Mouse (Mus musculus) embryonic fibroblast, embryonic 13.5 days (primary cell): ENCODE measurements around the gene Alg14. TPM values are rescaled to one million over a fixed set of nuclear protein-coding genes. Genes with fewer than 3 reads are reported as not detected.

Experiments used
- H3K27ac ChIP-seq: 2 replicates; pipeline ENCODE4 v1.5.1; 2012; ENCODE audit warnings: low read length, control low read depth, inconsistent platforms; ENCODE audit not compliant: insufficient read depth
- H3K4me1 ChIP-seq: 2 replicates; pipeline ENCODE4 v1.6.1; 2011; ENCODE audit warnings: low read length; ENCODE audit not compliant: control insufficient read depth, insufficient read depth
- H3K4me3 ChIP-seq: 2 replicates; pipeline ENCODE4 v1.5.1; 2011; ENCODE audit warnings: mild to moderate bottlenecking, control low read depth, low read length; ENCODE audit not compliant: insufficient read depth
- CTCF ChIP-seq: IDR thresholded peaks from 2 replicates; pipeline ENCODE4 v1.5.1; 2011; ENCODE audit warnings: mild to moderate bottlenecking, control low read depth, low read length, moderate library complexity, borderline replicate concordance; ENCODE audit not compliant: insufficient read depth
- POLR2A ChIP-seq: IDR thresholded peaks from 2 replicates; pipeline ENCODE4 v1.6.1; 2011; ENCODE audit warnings: low read depth, mild to moderate bottlenecking, control low read depth, low read length, moderate library complexity
- polyA plus RNA-seq: library from polyadenylated mRNA; stranded (reverse); fragments of >200 nt; gene quantifications from 2 replicates; pipeline ENCODE4 v1.2.4, GENCODE M21; 2011; ENCODE audit warnings: low read depth; ENCODE audit not compliant: missing spikeins, insufficient read length

The Alg14 gene
- polyA plus RNA-seq, 1 experiment = 49.0 TPM

DNA sequence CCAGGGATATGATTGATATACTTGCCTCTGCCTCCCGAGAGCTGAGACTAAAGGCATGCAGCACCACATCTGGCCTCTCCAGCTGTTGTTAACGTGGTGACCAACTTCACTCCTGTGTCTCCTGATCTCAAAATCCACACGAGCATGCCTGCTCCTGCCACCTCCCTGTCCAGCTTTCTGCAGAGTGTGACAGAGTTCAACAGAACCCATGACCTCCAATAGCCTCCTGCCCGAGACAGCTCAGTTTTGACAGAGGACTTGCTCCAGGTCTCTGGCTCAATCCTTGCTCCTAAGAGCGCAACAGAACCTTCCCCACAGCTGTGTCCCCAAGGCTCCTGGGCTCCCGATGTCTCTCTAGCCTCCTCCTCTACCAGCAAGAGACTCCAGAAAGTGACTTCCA is 64.5 kb downstream of the Alg14 start:
- H3K27ac ChIP-seq = no peak overlapping the region
- no peaks in the 10 kb centered on the region for H3K4me1 ChIP-seq
- H3K4me3 ChIP-seq = no peak overlapping the region
- TF ChIP-seq CTCF (no peak), POLR2A (no peak)

DNA sequence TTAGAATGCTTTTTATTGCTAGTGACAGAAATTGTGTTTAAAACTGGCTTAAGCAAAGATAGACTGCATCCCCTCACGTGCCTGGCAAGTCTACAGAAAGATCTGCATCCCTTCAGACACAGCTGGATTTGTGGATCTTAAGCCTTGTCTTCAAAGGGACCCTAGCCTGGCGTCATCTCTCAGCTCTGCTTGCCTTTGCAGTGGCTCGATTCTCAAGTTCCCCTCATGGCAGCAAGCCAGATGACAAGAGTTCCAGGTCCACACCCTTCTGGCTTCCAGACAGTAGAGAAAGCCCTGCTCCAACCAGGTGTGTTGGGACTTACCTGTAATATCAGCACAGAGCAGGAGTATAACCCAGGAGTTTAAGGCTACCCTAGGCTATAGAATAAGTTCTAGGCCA is 65.5 kb downstream of the Alg14 start:
- TF ChIP-seq CTCF = no peak
- TF ChIP-seq POLR2A = no peak
- Histone ChIP-seq H3K4me1 (no peaks in the 10 kb centered on the region), H3K27ac (no peak overlapping the region), H3K4me3 (no peak overlapping the region)

DNA sequence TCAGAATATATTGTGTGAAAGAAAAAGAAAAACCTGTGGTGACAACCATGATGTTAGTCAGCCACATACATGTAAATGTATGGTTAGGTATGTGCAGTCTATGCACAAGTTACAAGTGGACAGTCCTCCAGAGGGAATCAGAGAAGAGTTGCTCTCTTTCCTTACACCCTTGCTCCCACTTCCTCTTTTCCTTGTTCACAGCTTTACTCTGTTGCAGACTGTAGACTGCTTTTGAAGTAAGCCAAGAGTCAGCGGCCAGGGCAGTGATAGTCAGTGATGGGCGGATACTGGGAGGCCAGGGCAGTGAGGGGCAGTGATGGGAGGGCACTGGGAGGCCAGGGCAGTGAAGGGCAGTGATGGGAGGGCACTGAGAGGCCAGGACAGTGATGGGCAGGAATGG is 66.7 kb downstream of the Alg14 start:
- TF ChIP-seq POLR2A (no peak), CTCF (no peak)
- Histone ChIP-seq H3K4me3 (no peak overlapping the region), H3K27ac (no peak overlapping the region), H3K4me1 (no peaks in the 10 kb centered on the region)

DNA sequence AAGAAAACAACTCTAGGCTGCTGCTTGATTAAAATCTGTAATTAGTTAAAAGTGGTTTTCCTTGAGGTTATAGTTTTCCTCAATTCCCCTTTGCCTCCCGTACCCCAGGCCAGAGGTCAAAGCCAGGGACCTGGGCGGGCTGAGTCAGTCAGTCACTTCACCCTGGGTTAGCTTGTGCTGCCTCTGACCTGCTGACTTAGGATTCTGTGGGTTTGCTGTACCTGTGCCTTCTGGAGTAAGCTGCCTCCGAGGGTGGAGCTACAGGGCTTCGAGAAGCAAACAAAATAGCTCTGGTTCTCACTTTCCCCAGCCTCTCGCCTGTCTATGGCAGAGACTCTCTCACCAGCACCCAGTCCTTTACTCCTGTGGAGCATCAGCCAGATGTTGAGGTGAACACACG is 67.3 kb downstream of the Alg14 start:
- Histone ChIP-seq H3K4me1 (no peaks in the 10 kb centered on the region), H3K4me3 (no peak overlapping the region), H3K27ac (no peak overlapping the region)
- TF ChIP-seq POLR2A (no peak), CTCF (no peak)

DNA sequence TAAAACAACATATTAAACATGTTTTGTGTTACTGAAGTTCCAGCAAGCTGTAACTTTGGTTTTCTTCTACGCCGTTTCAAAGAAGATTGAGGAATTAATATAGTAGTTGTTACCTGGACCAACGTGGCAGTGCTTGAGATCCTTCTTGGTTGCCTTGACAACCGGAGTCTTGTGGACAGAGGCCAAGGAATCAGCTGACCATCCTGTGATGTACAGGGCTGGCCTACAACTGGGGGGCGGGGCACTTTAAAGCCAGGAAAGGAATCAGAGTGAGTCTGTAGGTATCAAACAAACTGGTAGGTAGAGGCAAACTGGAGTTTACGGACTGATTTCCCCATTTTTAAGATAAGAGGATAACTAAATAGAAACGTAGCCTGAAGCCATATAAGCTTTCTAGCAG is 67.7 kb downstream of the Alg14 start:
- Histone ChIP-seq H3K27ac (no peak overlapping the region), H3K4me1 (no peaks in the 10 kb centered on the region), H3K4me3 (no peak overlapping the region)
- TF ChIP-seq POLR2A = no peak
- no peak for TF ChIP-seq CTCF

DNA sequence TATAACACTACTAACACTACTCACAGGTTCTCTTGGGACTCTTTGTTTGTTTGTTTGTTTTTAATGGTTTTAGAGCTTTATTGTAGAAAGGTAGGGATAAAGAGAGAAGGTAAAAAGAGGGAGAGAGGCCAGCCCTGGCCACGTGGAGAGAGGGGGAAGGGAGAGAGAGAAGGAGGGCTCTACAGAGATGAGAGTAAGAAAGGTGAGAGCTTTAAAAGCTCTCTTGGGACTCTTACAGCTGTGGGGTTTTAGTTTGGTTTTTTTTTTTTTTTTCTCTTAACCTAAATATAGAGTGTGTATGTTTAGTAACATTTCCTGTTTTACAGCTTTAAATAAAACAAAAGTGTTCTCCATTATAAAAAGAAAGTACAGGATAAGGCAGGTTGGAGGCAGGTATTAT is 70.4 kb downstream of the Alg14 start:
- no peaks in the 10 kb centered on the region for H3K4me1 ChIP-seq
- no peak overlapping the region for H3K4me3 ChIP-seq
- H3K27ac ChIP-seq = no peak overlapping the region
- TF ChIP-seq CTCF = no peak
- TF ChIP-seq POLR2A = no peak

DNA sequence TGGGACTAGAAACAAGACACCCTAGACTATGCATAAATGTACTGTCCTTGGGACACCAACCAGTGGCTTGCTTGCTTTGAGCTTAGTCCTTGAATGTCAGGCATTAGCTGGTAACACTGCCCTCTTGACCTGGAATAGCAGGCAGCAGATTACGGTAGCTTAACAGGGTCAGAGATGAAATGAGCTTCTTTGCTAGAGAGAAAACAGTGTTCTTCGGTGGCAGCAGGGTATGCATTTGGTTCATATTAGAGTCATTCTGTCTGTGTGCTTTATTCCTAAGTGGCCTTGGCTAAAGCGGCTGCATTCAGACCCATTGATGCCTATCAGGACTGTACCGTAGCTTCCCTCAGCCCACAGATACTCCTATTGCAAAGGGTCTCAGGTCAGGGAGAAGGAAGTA is 72.8 kb downstream of the Alg14 start:
- TF ChIP-seq CTCF = no peak
- TF ChIP-seq POLR2A = no peak
- H3K4me1 ChIP-seq = no peaks in the 10 kb centered on the region
- no peak overlapping the region for H3K4me3 ChIP-seq
- no peak overlapping the region for H3K27ac ChIP-seq

DNA sequence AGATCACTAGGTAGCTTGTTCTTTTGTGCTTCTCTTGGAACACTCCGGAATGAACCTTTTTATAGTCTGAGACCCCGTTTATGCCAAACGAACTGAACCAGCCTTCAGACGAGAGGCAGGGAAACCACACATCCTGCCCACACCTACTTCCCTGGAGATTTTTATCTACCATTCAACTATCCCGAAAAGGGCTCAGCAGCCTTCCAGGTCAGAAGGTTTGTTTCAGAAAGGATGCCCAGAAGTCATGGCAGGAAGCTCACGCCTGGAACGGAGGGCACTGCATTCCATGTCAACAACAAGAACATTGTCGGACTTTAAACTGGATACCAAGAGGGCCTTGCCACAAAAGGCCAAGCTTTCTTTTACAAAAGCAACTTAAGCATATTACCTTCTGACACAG is 73.6 kb downstream of the Alg14 start:
- Histone ChIP-seq H3K4me3 (no peak overlapping the region), H3K4me1 (no peaks in the 10 kb centered on the region), H3K27ac (no peak overlapping the region)
- no peak for TF ChIP-seq CTCF
- no peak for TF ChIP-seq POLR2A

DNA sequence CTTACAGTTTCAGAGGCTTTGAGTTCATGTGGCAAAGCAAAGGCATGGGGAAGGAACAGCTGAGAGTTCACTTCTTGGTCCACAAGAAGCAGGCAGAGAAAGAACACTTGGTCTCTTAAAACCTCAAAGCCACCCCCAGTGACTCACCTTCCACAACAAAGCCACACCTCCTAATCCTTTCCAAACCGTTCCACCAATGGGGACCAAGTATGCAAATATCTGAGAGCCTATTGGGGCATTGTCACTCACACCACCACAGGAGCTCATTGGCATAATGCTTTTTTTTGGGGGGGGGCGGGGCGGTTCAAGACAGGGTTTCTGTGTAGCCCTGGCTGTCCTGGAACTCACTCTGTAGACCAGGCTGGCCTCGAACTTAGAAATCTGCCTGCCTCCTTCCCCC is 77.0 kb downstream of the Alg14 start:
- TF ChIP-seq POLR2A (no peak), CTCF (no peak)
- H3K4me1 ChIP-seq = peaks cover 7% of the 10 kb centered on the region
- H3K4me3 ChIP-seq = no peak overlapping the region
- H3K27ac ChIP-seq = no peak overlapping the region

DNA sequence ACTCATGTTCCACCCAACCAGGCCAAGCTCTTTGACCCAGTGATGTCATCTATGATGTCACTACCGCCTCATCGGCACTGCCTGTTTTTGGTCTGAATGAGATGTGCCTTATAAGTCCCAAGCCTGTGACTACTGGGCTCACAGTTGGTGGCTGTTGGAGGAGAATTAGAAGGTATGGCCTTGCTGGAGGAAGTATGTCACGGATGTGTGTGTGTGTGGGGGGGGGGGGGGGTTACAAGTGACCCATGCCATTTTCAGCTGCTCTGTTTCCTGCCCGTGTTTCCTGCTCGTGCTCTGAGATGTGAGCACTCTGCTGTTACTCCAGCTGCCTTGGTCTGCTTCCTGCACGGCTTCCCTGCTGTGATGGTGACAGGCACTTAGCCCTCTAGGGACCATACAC is 77.9 kb downstream of the Alg14 start:
- Histone ChIP-seq H3K4me3 (no peak overlapping the region), H3K4me1 (peaks cover 10% of the 10 kb centered on the region), H3K27ac (no peak overlapping the region)
- TF ChIP-seq CTCF = no peak
- no peak for TF ChIP-seq POLR2A

DNA sequence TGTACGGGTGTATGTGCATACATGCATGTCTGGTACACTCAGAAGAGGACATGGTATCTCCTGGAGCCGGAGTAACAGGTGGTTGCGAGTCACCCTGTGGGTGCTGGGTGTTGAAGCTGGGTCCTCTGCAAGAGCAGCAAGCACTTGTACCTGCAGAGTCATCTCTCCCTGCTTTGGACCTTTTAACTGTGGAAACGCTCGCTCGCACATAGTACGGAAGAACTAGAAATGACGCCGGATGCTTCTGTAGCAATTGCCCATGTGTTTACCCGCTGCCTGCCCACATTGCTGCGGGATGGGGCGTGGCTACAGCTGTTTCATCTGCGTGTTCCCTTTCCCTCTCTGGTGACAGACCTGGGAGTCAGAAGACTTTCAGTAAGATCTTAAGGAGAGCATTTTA is 78.7 kb downstream of the Alg14 start:
- no peak for TF ChIP-seq POLR2A
- no peak for TF ChIP-seq CTCF
- H3K4me1 ChIP-seq = peaks cover 12% of the 10 kb centered on the region
- no peak overlapping the region for H3K27ac ChIP-seq

More for the DNA sequence above, 78.7 kb downstream of the Alg14 start:
- no peak overlapping the region for H3K4me3 ChIP-seq
